Mouse (Mus musculus): ENCODE measurements around the gene Mctp1.

GRCm38 (mm10) chr13:76690143-76690542, 305.8 kb downstream of the Mctp1 start:
- TF ChIP-seq CTCF (IDR thresholded peaks at IDR 0.05; ENCODE audit: borderline replicate concordance, insufficient read depth, low read length) (no peak), POLR2A (IDR thresholded peaks at IDR 0.05; ENCODE audit: low read depth, low read length) (no peak)
